Mouse (Mus musculus): ENCODE measurements around the gene Armc9.

- TF ChIP-seq CTCF (IDR thresholded peaks at IDR 0.05; ENCODE audit: borderline replicate concordance, insufficient read depth, low read length), result no peak
- no peak for TF ChIP-seq POLR2A (IDR thresholded peaks at IDR 0.05; ENCODE audit: low read depth, low read length)
These were observed 29.1 kb downstream of the Armc9 start for GRCm38 (mm10) chr1:86183577-86184263.

Data from embryonic fibroblast, embryonic 13.5 days (primary cell).